Mouse (Mus musculus) CH12.LX (cell line): ENCODE results near the gene Prnp.

ENCODE experiments used
- CHD1 ChIP-seq: IDR thresholded peaks from 2 replicates; pipeline ENCODE4 v1.6.1; 2012; ENCODE audit warnings: low read depth, low read length, improper control_type of control experiment, inconsistent platforms
- CHD2 ChIP-seq: IDR thresholded peaks from 2 replicates; pipeline ENCODE4 v1.6.1; 2011; ENCODE audit warnings: low read length, improper control_type of control experiment
- CTCF ChIP-seq, 2 experiments: IDR thresholded peaks in 1 of 2; conservative IDR thresholded peaks in 1 of 2; 2 replicates each; pipeline ENCODE4 v1.5.1; 2011 to 2012; ENCODE audit warnings: low read depth in 2 of 2, low read length in 2 of 2, improper control_type of control experiment in 1 of 2, inconsistent platforms in 1 of 2, mild to moderate bottlenecking in 1 of 2, moderate library complexity in 1 of 2
- EP300 ChIP-seq: IDR thresholded peaks from 2 replicates; pipeline ENCODE4 v1.6.1; 2011; ENCODE audit warnings: low read length, improper control_type of control experiment
- MAFK ChIP-seq: IDR thresholded peaks from 2 replicates; pipeline ENCODE4 v1.6.1; 2011; ENCODE audit warnings: low read length, improper control_type of control experiment; ENCODE audit not compliant: insufficient replicate concordance
- MAZ ChIP-seq: IDR thresholded peaks from 2 replicates; pipeline ENCODE4 v1.6.1; 2012; ENCODE audit warnings: low read depth, mild to moderate bottlenecking, inconsistent platforms, low read length, improper control_type of control experiment, moderate library complexity
- MEF2A ChIP-seq: IDR thresholded peaks from 2 replicates; pipeline ENCODE4 v1.6.1; 2014; ENCODE audit warnings: low read depth, mild to moderate bottlenecking, inconsistent platforms, low read length, improper control_type of control experiment, borderline replicate concordance
- NELFE ChIP-seq: IDR thresholded peaks from 2 replicates; pipeline ENCODE4 v1.6.1; 2011; ENCODE audit warnings: low read depth, low read length, improper control_type of control experiment
- POLR2A ChIP-seq: IDR thresholded peaks from 2 replicates; pipeline ENCODE4 v1.6.1; 2011; ENCODE audit warnings: low read depth, mild to moderate bottlenecking, improper control_type of control experiment, low read length
- SMC3 ChIP-seq: IDR thresholded peaks from 2 replicates; pipeline ENCODE4 v1.6.1; 2011; ENCODE audit warnings: low read depth, low read length, improper control_type of control experiment
- TCF12 ChIP-seq: IDR thresholded peaks from 2 replicates; pipeline ENCODE4 v1.6.1; 2014; ENCODE audit warnings: low read depth, mild to moderate bottlenecking, inconsistent platforms, low read length, improper control_type of control experiment
- UBTF ChIP-seq: IDR thresholded peaks from 2 replicates; pipeline ENCODE4 v1.6.1; 2012; ENCODE audit warnings: low read depth, mild to moderate bottlenecking, inconsistent platforms, low read length, improper control_type of control experiment, moderate library complexity
- USF2 ChIP-seq: conservative IDR thresholded peaks from 2 replicates; pipeline ENCODE4 v1.6.1; 2011; ENCODE audit warnings: low read depth, low read length, improper control_type of control experiment
- ZKSCAN1 ChIP-seq: IDR thresholded peaks from 2 replicates; pipeline ENCODE4 v1.6.1; 2012; ENCODE audit warnings: low read depth, inconsistent platforms, low read length, improper control_type of control experiment, borderline replicate concordance

- no peak for TF ChIP-seq CTCF (conservative IDR thresholded peaks at IDR 0.05 in 1 of 2, IDR thresholded peaks at IDR 0.05 in 1 of 2; ENCODE audit: low read depth in 2 of 2, low read length in 2 of 2)
- no peak for TF ChIP-seq TCF12
- no peak for TF ChIP-seq UBTF
- TF ChIP-seq POLR2A: no peak
- TF ChIP-seq USF2: no peak
- TF ChIP-seq ZKSCAN1: no peak
- TF ChIP-seq MEF2A: no peak
- no peak for TF ChIP-seq MAZ
- TF ChIP-seq MAFK: no peak
- TF ChIP-seq SMC3: no peak
- TF ChIP-seq NELFE: no peak
- no peak for TF ChIP-seq CHD1
- no peak for TF ChIP-seq CHD2
- no peak for TF ChIP-seq EP300
Observed at GRCm38 (mm10) chr2:131873376-131873775, 36.4 kb upstream of the Prnp start.
